ENCODE assay signal across 9 mouse cellular contexts in the genomic region with DNA sequence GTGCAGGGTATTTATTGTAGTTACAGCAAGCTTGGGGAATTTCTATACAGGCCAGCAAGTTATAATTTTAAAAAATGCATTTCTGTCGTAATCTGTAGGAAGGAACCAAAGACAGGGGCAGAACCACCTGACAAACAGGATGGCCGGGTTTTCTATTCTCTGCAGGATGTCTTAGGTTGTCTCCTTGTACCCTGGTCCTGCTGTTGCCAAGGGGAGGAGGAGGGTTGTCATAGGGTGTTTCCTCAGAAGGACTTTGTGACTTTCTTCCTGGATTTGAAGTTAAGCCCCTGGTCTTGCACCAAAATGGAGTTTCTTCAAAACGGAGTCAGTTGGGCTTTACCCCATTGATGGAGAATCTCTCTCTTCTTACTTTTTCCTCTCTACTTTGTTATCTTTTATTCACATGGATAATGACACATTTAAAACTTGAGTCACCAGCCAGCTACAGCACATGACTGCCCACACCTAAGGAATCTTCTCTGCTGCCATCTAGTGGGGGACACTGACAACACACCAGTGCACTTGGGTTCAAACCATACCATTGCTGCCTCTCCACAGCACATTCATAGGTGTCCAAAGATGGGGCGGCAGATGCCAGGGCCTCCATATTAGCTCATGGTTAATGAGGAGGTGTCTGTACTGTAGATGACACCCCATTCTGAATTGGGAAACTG. TPM values are rescaled to one million over a fixed set of nuclear protein-coding genes. Genes with fewer than 3 reads are reported as not detected.
DNase-seq lines count a peak whose midpoint lies in the region; ATAC-seq lines count a peak whose summit lies in the region.
"Had no signal": no experiment of that assay in that cellular context is flagged by ENCODE, and none has a peak within 500 bp of the region (broad histone marks: within the 10 kb centered on the region; RNA-seq: fewer than 3 reads in every experiment).

No protein-coding gene starts in this region.

- 77% methylated on average over 4 of the region's 4 CpGs for WGBS in intestine, embryonic 14.5 days
- 66% methylated on average over 4 of the region's 4 CpGs for WGBS in midbrain, embryonic 11.5 days

- peaks cover 3% of the 10 kb centered on the region; the same call in 1 of the 2 replicates for H3K4me1 ChIP-seq in intestine, embryonic 14.5 days (replicated peaks; ENCODE audit: control insufficient read depth, insufficient read depth, low read length)
- H3K4me1 ChIP-seq in midbrain, embryonic 11.5 days (ENCODE audit: control insufficient read depth, insufficient read depth, low read length) = no peaks in the 10 kb centered on the region

- H3K27me3 ChIP-seq in intestine, embryonic 14.5 days (replicated peaks; ENCODE audit: control insufficient read depth, insufficient read depth, low read length) = no peaks in the 10 kb centered on the region
- H3K27me3 ChIP-seq in midbrain, embryonic 11.5 days (ENCODE audit: control insufficient read depth, insufficient read depth, low read length) = no peaks in the 10 kb centered on the region

- no peaks in the 10 kb centered on the region for H3K36me3 ChIP-seq in intestine, embryonic 14.5 days (ENCODE audit: control insufficient read depth, insufficient read depth, low read length)
- no peaks in the 10 kb centered on the region for H3K36me3 ChIP-seq in midbrain, embryonic 11.5 days (ENCODE audit: control insufficient read depth, insufficient read depth, low read length)

- H3K9ac ChIP-seq in intestine, embryonic 14.5 days (ENCODE audit: low read length) = no peak overlapping the region
- H3K9ac ChIP-seq in midbrain, embryonic 11.5 days (ENCODE audit: low read length) = no peak overlapping the region

- H3K27ac ChIP-seq in intestine, embryonic 14.5 days (ENCODE audit: low read depth) = no peak overlapping the region
- H3K27ac ChIP-seq in midbrain, embryonic 11.5 days (ENCODE audit: low read depth, low read length) = no peak overlapping the region
- H3K27ac ChIP-seq: macrophage had no signal

- peak; percentile 75 to 85 for DNase-seq in cerebellum, postnatal 36 days
- peak; percentile 66 for DNase-seq in gastrocnemius, postnatal 10 days
- DNase-seq in intestine, embryonic 14.5 days (ENCODE audit: low spot score) = peak; percentile 81
- peak; percentile 50 to 63 for DNase-seq in left cerebral cortex, adult 8-10 months (ENCODE audit: low spot score in 2 of 2)
- DNase-seq in midbrain, embryonic 11.5 days (ENCODE audit: low spot score, missing footprints) = peak; percentile 97
- peak; percentile 60 for DNase-seq in right cerebral cortex, postnatal 4 days
- peak; percentile 69 to 77 for DNase-seq in urinary bladder, postnatal 36 days (ENCODE audit: low spot score in 2 of 2)

- H3K4me2 ChIP-seq in intestine, embryonic 14.5 days (ENCODE audit: low read length) = no peak overlapping the region
- no peak overlapping the region for H3K4me2 ChIP-seq in midbrain, embryonic 11.5 days

- peak; percentile 77 for ATAC-seq in activated CD4-positive, CD25-positive, alpha-beta regulatory T cell, adult 4 months
- ATAC-seq in intestine, embryonic 14.5 days (replicated peaks; ENCODE audit: low FRiP score, low TSS enrichment, low read depth) = peak; percentile 83
- 0 out of 2 replicates have a peak, but pooled peaks have one; percentile 57 for ATAC-seq in midbrain, embryonic 11.5 days (ENCODE audit: low FRiP score)

- H3K4me3 ChIP-seq in intestine, embryonic 14.5 days (ENCODE audit: low read depth, low read length) = no peak overlapping the region
- H3K4me3 ChIP-seq in midbrain, embryonic 11.5 days (ENCODE audit: low read depth, low read length) = no peak overlapping the region

- no peaks in the 10 kb centered on the region for H3K9me3 ChIP-seq in intestine, embryonic 14.5 days (ENCODE audit: control insufficient read depth, low read length)
- no peaks in the 10 kb centered on the region for H3K9me3 ChIP-seq in midbrain, embryonic 11.5 days (ENCODE audit: control insufficient read depth, low read length)

RNA-seq across cellular contexts. Expression of a gene that starts 7.4 kb away (rescaled TPM):
- not detected for polyA plus RNA-seq in activated CD4-positive, CD25-positive, alpha-beta regulatory T cell, adult 4 months (2017; shearing (Covaris generic))
- under 1 TPM; 0.19 to 0.36 TPM for total RNA-seq in gastrocnemius, postnatal 10 days (2021)
- polyA plus RNA-seq in intestine, embryonic 14.5 days (2014; fragmentation: Nextera tagmentation; extraction: Ambion mirVana) = 2.2 and 2.5 TPM in 2 replicates
- 1 to 10 TPM; 2.1 to 2.9 (median 2.3) TPM for total RNA-seq in left cerebral cortex, adult 8-10 months (2022)
- 0.10 and 0.22 TPM in 2 replicates for polyA plus RNA-seq in midbrain, embryonic 11.5 days (2014; fragmentation: Nextera tagmentation; extraction: Ambion mirVana)

RNA-seq across cellular contexts. Expression of a gene that starts 7.9 kb away (rescaled TPM):
- not detected for polyA plus RNA-seq in activated CD4-positive, CD25-positive, alpha-beta regulatory T cell, adult 4 months (2017; shearing (Covaris generic))
- not detected for total RNA-seq in gastrocnemius, postnatal 10 days (2021)
- not detected in 2 replicates for polyA plus RNA-seq in intestine, embryonic 14.5 days (2014; fragmentation: Nextera tagmentation; extraction: Ambion mirVana)
- total RNA-seq in left cerebral cortex, adult 8-10 months (2022) = 1 to 10 TPM in 1 of 4 experiments, not detected in 3; 1.3 TPM
- polyA plus RNA-seq in midbrain, embryonic 11.5 days (2014; fragmentation: Nextera tagmentation; extraction: Ambion mirVana) = not detected in 2 replicates
- polyA plus RNA-seq: macrophage had no signal

RNA-seq across cellular contexts. Expression of a gene that starts 21.1 kb away (rescaled TPM):
- not detected for polyA plus RNA-seq in activated CD4-positive, CD25-positive, alpha-beta regulatory T cell, adult 4 months (2017; shearing (Covaris generic))
- total RNA-seq in gastrocnemius, postnatal 10 days (2021) = not detected
- polyA plus RNA-seq in intestine, embryonic 14.5 days (2014; fragmentation: Nextera tagmentation; extraction: Ambion mirVana) = 0.55 and 0.68 TPM in 2 replicates
- 1 to 10 TPM; 2.0 to 3.2 (median 2.5) TPM for total RNA-seq in left cerebral cortex, adult 8-10 months (2022)
- polyA plus RNA-seq in midbrain, embryonic 11.5 days (2014; fragmentation: Nextera tagmentation; extraction: Ambion mirVana) = 0.18 and 0.39 TPM in 2 replicates
- polyA plus RNA-seq: macrophage had no signal

RNA-seq across cellular contexts. Expression of a gene that starts 21.5 kb away (rescaled TPM):
- not detected for polyA plus RNA-seq in activated CD4-positive, CD25-positive, alpha-beta regulatory T cell, adult 4 months (2017; shearing (Covaris generic))
- 10 to 100 TPM in 1 of 2 experiments, 1 to 10 TPM in 1; 8.2 to 10.4 TPM for total RNA-seq in gastrocnemius, postnatal 10 days (2021)
- polyA plus RNA-seq in intestine, embryonic 14.5 days (2014; fragmentation: Nextera tagmentation; extraction: Ambion mirVana) = 89.0 and 99.5 TPM in 2 replicates
- 10 to 100 TPM; 13.7 to 20.6 (median 17.5) TPM for total RNA-seq in left cerebral cortex, adult 8-10 months (2022)
- 47.5 and 48.5 TPM in 2 replicates for polyA plus RNA-seq in midbrain, embryonic 11.5 days (2014; fragmentation: Nextera tagmentation; extraction: Ambion mirVana)

RNA-seq across cellular contexts. Expression of a gene that starts 38.3 kb away (rescaled TPM):
- not detected for polyA plus RNA-seq in activated CD4-positive, CD25-positive, alpha-beta regulatory T cell, adult 4 months (2017; shearing (Covaris generic))
- under 1 TPM; 0.23 TPM for total RNA-seq in gastrocnemius, postnatal 10 days (2021)
- polyA plus RNA-seq in intestine, embryonic 14.5 days (2014; fragmentation: Nextera tagmentation; extraction: Ambion mirVana) = not detected in 2 replicates
- total RNA-seq in left cerebral cortex, adult 8-10 months (2022) = 1 to 10 TPM; 2.4 to 3.7 (median 3.5) TPM
- polyA plus RNA-seq in midbrain, embryonic 11.5 days (2014; fragmentation: Nextera tagmentation; extraction: Ambion mirVana) = not detected in 2 replicates
- polyA plus RNA-seq: macrophage had no signal
